Mouse (Mus musculus) heart, embryonic 10.5 days (tissue): ENCODE measurements around the gene Cdx4. TPM values are rescaled to one million over a fixed set of nuclear protein-coding genes. Genes with fewer than 3 reads are reported as not detected.

Experiments
- DNase-seq: peaks from one replicate; pipeline ENCODE4 v3.0.0-alpha.2; 2017; ENCODE audit warnings: low spot score
- H3K27ac ChIP-seq: fragments of 300-500 bp; sonication (generic); 2 replicates; pipeline ENCODE4 v1.5.1; 2016; ENCODE audit warnings: mild to moderate bottlenecking
- H3K27me3 ChIP-seq: fragments of 300-500 bp; sonication (generic); 2 replicates; pipeline ENCODE4 v1.6.1; 2016; ENCODE audit warnings: mild to moderate bottlenecking; ENCODE audit not compliant: poor library complexity, insufficient read depth, severe bottlenecking
- H3K36me3 ChIP-seq: fragments of 300-500 bp; sonication (generic); 2 replicates; pipeline ENCODE4 v1.6.1; 2016; ENCODE audit warnings: mild to moderate bottlenecking, moderate library complexity
- H3K4me1 ChIP-seq: fragments of 300-500 bp; sonication (generic); 2 replicates; pipeline ENCODE4 v1.6.1; 2016; ENCODE audit warnings: mild to moderate bottlenecking
- H3K4me3 ChIP-seq: fragments of 300-500 bp; sonication (generic); 2 replicates; pipeline ENCODE4 v1.5.1; 2016; ENCODE audit warnings: mild to moderate bottlenecking, moderate library complexity
- H3K9me3 ChIP-seq: fragments of 300-500 bp; sonication (generic); 2 replicates; pipeline ENCODE4 v1.6.1; 2016; ENCODE audit warnings: mild to moderate bottlenecking, moderate library complexity
- WGBS: fragments of 180-500 bp; shearing (Covaris S2); methylation state at CpG from one replicate; pipeline ENCODE4 v1.1.7; 2016; 5-methylcytosine and 5-hydroxymethylcytosine counted together
- polyA plus RNA-seq: library from polyadenylated mRNA; unstranded; fragments of >200 nt; fragmentation: Nextera tagmentation; extraction: Ambion mirVana; gene quantifications from 2 replicates; pipeline ENCODE4 v1.2.1, GENCODE M21; 2016

The Cdx4 gene
- polyA plus RNA-seq: not detected in 2 replicates

DNA sequence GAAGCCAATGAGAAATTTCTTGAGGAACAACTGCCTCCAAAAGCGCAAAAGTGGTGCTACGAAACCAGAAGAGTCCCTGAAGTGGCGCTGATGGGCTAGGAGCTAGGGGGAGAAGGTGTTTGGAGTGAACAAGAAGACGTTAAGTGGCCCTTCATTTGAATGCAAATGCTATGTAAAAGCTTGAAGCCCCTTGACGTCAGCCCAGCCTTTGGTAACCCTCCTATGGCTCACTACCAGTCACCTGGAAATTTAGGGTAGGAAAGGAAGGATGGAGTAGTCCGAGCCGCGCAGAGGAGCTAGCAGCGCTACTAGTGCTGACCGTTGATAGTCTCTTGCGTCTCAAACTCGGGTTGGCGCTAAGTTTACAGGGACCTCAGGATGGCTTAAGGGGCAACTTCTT, at the start of gene Cdx4:
Gene Cdx4 (plus strand): TSS at position 253 of the 400 bp plus-strand sequence.
- no peak for DNase-seq
- Histone ChIP-seq H3K4me1 (0 out of 2 replicates have a peak, but pooled peaks cover 4% of the 10 kb centered on the region), H3K4me3 (peak within 1 kb of the TSS; percentile 42), H3K9me3 (no peaks in the 10 kb centered on the region), H3K27ac (no peak within 1 kb of the TSS), H3K27me3 (peaks cover 86% of the 10 kb centered on the region), H3K36me3 (no peaks in the 10 kb centered on the region)
- WGBS: 20% methylated on average over 13 of the region's 13 CpGs

DNA sequence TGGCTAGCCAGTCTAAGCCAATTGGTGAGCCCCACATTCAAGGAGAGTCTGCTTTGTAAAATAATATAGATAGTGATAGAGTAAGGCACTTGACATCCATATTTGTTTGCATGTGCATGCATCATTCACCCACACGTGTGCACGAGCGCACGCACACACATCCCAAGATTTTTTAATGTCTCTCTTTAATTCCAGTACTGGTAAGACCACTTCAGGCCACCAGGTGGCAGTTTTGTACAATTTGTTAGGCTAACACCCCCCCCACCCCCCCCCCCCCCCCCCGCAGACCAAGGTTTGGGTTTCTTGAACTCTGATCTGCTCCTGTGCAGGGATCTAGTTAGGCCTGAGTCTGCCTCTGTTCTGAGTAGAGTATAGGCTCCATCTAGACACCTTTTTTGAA, 46.9 kb upstream of the Cdx4 start:
- H3K27ac ChIP-seq: no peak overlapping the region
- WGBS: 84% methylated on average over 4 of the region's 5 CpGs
- DNase-seq: no peak
- no peaks in the 10 kb centered on the region for H3K4me1 ChIP-seq
- H3K27me3 ChIP-seq: peaks cover 4% of the 10 kb centered on the region; the same call in 1 of the 2 replicates
- H3K9me3 ChIP-seq: no peaks in the 10 kb centered on the region
- no peak overlapping the region for H3K4me3 ChIP-seq
- no peaks in the 10 kb centered on the region for H3K36me3 ChIP-seq

DNA sequence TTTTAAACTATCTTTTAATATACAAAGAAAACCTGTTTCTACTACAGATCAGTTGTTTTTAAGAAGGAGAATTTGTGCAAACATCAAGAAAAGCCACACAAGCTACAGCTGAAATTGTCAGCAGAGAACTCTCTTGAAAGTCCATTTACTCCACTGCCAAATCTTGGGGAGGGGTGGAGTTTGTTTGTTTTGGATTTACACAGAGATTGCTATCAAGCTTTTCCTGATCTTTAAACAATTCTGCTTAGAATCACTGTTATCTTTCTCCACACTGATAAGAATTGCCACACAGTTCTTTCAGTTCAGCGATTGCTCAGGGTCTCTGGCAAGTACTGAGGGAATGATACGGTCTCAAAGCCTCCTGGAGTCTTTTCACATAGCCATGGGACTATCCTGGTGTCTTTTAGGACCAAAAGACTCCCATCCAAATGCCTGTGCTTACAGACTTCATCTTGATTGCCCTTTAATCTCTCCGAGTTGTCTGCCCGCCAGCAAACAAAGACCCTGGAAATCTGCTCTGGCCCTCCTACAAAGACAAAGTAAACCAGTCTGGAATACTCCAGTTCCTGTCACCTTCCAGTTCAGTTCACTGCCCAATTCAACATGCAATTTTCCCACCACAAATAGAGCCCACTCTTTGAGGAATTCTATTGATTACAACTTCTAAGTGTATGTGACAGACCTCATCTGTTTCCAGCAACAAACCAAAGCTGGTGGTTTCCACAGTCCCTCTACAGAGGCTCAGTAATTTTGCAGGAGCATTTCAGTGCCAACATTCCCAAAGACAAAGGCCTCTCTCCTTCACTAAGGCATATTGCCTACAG, 34.1 kb upstream of the Cdx4 start:
- H3K4me1 ChIP-seq: no peaks in the 10 kb centered on the region
- no peaks in the 10 kb centered on the region for H3K9me3 ChIP-seq
- no peak overlapping the region for H3K4me3 ChIP-seq
- DNase-seq: no peak
- WGBS: 41% methylated on average over 4 of the region's 4 CpGs
- peaks cover 25% of the 10 kb centered on the region; the same call in 1 of the 2 replicates for H3K27me3 ChIP-seq
- H3K36me3 ChIP-seq: no peaks in the 10 kb centered on the region
- H3K27ac ChIP-seq: no peak overlapping the region

DNA sequence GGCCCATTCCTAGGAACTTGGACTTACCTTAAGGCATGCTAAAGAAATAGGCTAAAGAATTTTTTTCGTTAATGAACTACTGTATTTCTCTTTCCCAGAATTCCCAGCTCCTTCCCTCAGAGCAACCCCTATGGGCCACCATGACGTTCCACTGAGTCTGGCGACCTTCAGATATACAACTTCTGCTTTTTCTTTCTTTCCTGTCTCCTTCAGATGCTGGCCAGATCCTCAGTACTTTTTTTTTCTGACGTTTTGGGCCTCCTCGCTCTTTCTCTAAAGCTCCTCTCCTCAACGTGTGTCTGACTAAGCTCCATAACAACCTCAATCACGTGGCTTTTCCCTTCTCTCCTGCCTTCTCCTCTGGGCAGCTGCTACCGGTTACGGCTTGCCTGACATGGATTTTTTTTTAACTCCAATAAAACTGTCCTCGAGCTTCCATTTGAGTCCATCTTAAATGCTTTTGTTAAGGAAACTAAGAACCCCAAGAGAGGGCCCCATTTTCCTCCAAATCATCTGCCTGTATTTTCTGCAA, 33.3 kb upstream of the Cdx4 start:
- Histone ChIP-seq H3K36me3 (no peaks in the 10 kb centered on the region), H3K27me3 (peaks cover 25% of the 10 kb centered on the region; the same call in 1 of the 2 replicates), H3K27ac (no peak overlapping the region), H3K9me3 (no peaks in the 10 kb centered on the region), H3K4me3 (no peak overlapping the region), H3K4me1 (no peaks in the 10 kb centered on the region)
- DNase-seq: no peak
- 37% methylated on average over 10 of the region's 10 CpGs for WGBS

DNA sequence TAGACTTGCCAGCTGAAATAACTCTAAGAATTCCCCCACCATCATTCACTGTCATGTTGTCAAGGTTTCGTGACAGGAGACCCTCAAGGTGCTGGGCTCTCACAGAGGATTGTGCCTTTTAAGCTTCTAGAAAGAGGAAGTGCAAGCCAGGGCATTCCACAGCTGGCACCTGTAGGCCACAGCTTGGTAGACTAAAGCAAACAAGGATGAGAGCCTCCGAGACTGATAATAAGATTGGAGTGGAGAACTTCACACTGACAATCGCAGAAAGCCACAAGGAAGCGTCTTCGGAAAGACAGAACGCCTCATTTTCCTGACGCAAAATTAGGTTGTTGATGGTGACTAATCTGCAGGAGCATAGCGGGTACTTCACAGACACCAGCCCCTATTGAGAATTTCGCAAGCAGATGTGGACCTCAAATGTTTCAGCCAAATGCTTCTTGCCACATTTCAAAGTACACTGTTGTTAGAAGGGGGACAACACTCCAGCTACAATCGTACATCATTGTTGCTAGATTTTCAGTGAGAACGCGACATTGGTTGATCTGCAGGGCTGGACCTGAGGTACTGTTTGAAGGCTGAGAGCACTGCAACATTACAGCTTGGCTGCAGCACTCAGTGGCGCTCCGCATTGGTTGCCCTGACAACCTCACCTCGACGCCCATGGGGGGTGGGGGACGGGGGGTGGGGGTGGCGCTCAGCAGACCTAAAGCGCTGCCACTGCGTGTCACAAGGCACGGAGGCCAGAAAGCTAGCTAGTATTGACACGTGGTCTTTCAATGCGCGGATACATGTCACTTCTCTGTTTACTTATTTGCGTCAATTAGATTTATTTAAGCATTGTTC, 32.5 kb upstream of the Cdx4 start:
- H3K36me3 ChIP-seq: no peaks in the 10 kb centered on the region
- no peak for DNase-seq
- peak overlapping the region; percentile 41 for H3K4me3 ChIP-seq
- WGBS: 22% methylated on average over 25 of the region's 25 CpGs
- H3K27me3 ChIP-seq: peaks cover 25% of the 10 kb centered on the region; the same call in 1 of the 2 replicates
- H3K9me3 ChIP-seq: no peaks in the 10 kb centered on the region
- H3K27ac ChIP-seq: no peak overlapping the region
- H3K4me1 ChIP-seq: no peaks in the 10 kb centered on the region

DNA sequence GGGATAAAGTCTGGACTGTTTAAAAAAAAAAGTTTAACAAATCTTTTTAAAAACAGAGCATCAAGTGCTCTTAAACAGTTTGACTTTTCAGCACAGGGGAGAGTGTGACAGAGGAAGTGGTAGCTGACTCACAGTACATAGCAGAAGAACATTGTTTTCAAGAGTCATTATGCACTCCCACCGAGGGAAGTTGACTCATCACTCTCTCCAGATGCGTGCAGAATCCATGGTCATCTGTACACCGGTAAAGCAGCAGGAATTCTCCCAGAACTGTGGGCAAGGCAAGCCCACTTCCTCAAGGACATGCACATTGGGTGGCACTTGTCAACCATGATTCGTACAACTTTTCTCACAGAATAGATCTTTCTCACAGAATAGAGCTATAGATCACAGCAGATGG, 22.3 kb upstream of the Cdx4 start:
- WGBS: 53% methylated on average over 4 of the region's 4 CpGs
- Histone ChIP-seq H3K36me3 (no peaks in the 10 kb centered on the region), H3K27ac (no peak overlapping the region), H3K4me1 (no peaks in the 10 kb centered on the region), H3K27me3 (peaks cover 20% of the 10 kb centered on the region; the same call in 1 of the 2 replicates), H3K4me3 (no peak overlapping the region), H3K9me3 (no peaks in the 10 kb centered on the region)
- DNase-seq: no peak

DNA sequence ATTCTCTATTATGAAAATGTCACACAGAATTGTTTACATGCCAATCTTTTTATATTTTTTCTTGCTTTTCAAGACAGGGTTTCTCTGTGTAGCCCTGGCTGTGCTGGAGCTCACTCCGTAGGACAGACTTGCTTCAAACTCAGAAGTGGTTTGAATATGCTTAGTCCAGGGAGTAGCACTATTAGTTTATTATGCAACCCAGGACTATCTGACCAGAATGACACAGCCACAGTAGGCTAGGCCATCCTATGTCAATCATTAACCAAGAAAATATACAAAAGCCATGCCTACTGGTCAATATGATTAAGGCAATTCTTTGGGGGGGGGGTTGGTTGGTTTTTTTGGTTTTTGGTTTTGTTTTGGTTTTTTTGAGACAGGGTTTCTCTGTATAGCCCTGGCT, 12.9 kb upstream of the Cdx4 start:
- H3K4me3 ChIP-seq: no peak overlapping the region
- 68% methylated on average over 1 of the region's 1 CpGs for WGBS
- no peaks in the 10 kb centered on the region for H3K9me3 ChIP-seq
- DNase-seq: no peak
- H3K27ac ChIP-seq: no peak overlapping the region
- H3K27me3 ChIP-seq: peaks cover 30% of the 10 kb centered on the region; the same call in 1 of the 2 replicates
- H3K4me1 ChIP-seq: no peaks in the 10 kb centered on the region
- no peaks in the 10 kb centered on the region for H3K36me3 ChIP-seq

DNA sequence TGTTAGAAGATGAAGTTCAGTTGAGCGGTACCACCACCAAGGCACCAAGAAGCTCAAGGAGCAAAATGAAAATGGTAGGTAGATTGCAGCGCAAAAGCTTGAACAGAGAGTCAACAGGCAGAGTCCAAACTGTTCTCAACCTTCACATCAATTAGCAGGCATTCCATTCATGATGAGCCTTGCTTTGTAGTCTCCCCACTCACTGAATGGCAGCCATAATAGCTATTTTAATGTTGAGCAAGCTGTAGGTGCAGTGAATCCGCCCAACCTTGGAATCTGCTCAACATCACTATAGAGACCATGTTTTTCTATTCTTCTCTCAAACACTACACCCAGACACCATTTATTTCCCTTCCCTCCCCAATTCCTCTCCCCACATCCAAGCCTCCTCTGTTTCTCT, 9.5 kb upstream of the Cdx4 start:
- Histone ChIP-seq H3K27me3 (peaks cover 35% of the 10 kb centered on the region; the same call in 1 of the 2 replicates), H3K36me3 (no peaks in the 10 kb centered on the region), H3K27ac (no peak overlapping the region), H3K9me3 (no peaks in the 10 kb centered on the region), H3K4me1 (no peaks in the 10 kb centered on the region), H3K4me3 (no peak overlapping the region)
- 82% methylated on average over 3 of the region's 3 CpGs for WGBS
- DNase-seq: no peak

DNA sequence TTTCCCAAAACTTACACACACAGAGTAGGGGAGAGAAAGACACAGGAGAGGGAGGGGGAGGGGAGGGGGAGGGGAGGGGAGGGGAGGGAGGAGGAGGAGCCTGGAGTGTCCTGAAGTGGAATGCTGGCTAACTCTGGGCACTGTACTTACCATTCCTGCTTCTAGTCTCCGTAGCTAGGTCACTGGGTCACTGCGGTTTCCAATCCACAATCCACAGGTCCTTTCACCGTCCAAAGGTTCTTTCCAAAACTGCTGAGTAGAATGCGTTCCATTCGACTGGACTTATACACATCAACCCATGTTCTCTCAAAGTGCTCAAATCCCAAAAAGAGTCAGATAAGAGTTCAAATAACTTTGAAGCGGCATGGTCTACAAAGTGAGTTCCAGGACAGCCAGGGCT, 7.1 kb upstream of the Cdx4 start:
- peaks cover 48% of the 10 kb centered on the region; the same call in 1 of the 2 replicates for H3K27me3 ChIP-seq
- H3K4me3 ChIP-seq: no peak overlapping the region
- no peaks in the 10 kb centered on the region for H3K9me3 ChIP-seq
- 66% methylated on average over 6 of the region's 6 CpGs for WGBS
- H3K4me1 ChIP-seq: no peaks in the 10 kb centered on the region
- H3K36me3 ChIP-seq: no peaks in the 10 kb centered on the region
- no peak for DNase-seq
- no peak overlapping the region for H3K27ac ChIP-seq

DNA sequence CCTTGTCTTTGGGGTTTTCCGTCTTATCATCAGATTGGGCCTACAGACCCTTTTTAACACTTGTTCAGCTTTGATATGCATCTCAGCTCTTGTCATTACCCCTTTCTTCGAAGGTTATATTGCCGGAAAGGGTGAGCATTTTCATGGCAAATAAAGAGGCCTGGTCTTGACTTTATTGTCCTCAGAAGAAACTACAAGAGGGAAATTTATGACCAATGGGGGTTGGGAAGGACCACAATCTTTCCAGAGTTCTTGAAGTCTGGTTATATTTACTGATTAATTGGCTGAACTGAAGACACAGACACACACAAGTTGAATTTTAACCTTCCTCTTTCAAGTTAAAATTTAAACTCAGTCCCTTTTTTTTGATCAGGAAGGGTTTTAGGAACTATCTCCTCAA, 4.7 kb downstream of the Cdx4 start:
- Histone ChIP-seq H3K4me1 (0 out of 2 replicates have a peak, but pooled peaks cover 4% of the 10 kb centered on the region), H3K36me3 (no peaks in the 10 kb centered on the region), H3K9me3 (no peaks in the 10 kb centered on the region), H3K4me3 (no peak overlapping the region), H3K27ac (no peak overlapping the region), H3K27me3 (peaks cover 84% of the 10 kb centered on the region)
- DNase-seq: no peak
- 68% methylated on average over 3 of the region's 3 CpGs for WGBS

DNA sequence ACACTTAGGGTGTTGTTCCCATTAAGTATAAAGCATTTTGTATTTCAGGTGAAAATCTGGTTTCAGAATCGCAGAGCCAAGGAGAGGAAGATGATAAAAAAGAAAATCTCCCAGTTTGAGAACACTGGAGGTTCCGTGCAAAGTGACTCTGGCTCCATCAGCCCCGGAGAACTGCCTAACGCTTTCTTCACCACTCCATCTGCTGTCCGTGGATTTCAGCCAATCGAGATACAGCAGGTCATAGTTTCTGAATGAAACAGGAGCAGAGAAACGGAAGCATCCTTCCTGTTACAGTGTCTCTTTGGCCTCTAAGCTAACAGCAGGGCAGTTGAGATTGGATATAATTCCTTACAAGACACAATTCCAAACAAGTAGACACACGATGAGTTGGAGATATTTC, 8.2 kb downstream of the Cdx4 start:
- no peak overlapping the region for H3K4me3 ChIP-seq
- no peaks in the 10 kb centered on the region for H3K9me3 ChIP-seq
- peaks cover 76% of the 10 kb centered on the region; the same call in 1 of the 2 replicates for H3K27me3 ChIP-seq
- DNase-seq: no peak
- WGBS: 63% methylated on average over 8 of the region's 8 CpGs
- H3K27ac ChIP-seq: no peak overlapping the region
- no peaks in the 10 kb centered on the region for H3K36me3 ChIP-seq
- H3K4me1 ChIP-seq: no peaks in the 10 kb centered on the region

DNA sequence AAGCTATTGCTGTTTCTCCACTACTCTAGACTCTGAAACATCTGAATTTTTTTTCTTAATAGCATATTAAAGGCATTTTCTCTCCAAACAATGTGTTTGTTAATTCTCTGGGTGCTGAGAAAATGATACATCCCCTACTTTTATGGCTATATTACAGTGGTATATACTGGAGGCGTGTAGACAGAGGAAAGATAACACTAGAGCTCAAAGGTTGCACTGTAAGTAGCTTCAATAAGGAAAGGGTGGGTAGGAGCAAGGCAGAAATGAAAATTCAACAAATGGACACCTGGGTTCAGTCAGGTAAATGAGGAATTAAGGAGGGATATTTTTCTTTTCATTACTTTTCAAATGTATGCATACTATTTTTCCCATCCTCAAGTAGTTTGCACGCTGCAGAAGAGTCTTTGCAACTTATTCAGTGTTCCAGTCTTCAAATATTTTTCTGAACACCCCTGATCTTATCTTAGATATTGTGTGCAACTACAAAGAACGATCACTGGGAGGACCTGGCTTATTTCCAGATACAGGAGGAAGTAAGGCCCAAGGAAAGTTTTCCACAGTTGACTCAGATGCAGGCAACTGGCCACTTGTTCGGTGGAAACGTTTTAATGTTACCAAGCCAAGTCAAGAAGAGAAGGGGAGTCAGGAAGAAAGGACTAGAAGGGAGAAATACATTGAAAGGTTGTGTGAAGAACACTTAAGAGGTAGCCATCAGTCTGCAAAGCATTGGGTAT, 10.1 kb downstream of the Cdx4 start:
- DNase-seq: no peak
- Histone ChIP-seq H3K36me3 (no peaks in the 10 kb centered on the region), H3K4me1 (no peaks in the 10 kb centered on the region), H3K9me3 (no peaks in the 10 kb centered on the region), H3K27me3 (peaks cover 57% of the 10 kb centered on the region; the same call in 1 of the 2 replicates), H3K27ac (no peak overlapping the region), H3K4me3 (no peak overlapping the region)
- WGBS: 63% methylated on average over 5 of the region's 5 CpGs
